Mouse (Mus musculus) erythroblast, embryonic 14.5 days (primary cell): ENCODE measurements around the gene Ccdc65. TPM values are rescaled to one million over a fixed set of nuclear protein-coding genes. Genes with fewer than 3 reads are reported as not detected.

Experiments used
- H3K27me3 ChIP-seq: 2 replicates; pipeline ENCODE4 v1.6.1; 2012; ENCODE audit warnings: inconsistent platforms; ENCODE audit not compliant: control insufficient read depth
- H3K36me3 ChIP-seq: 2 replicates; pipeline ENCODE4 v1.6.1; 2012; ENCODE audit warnings: mild to moderate bottlenecking, inconsistent platforms; ENCODE audit not compliant: control insufficient read depth
- H3K4me1 ChIP-seq: 2 replicates; pipeline ENCODE4 v1.6.1; 2012; ENCODE audit warnings: inconsistent platforms; ENCODE audit not compliant: control insufficient read depth
- H3K4me3 ChIP-seq: replicated peaks from 2 replicates; pipeline ENCODE3; 2012; ENCODE audit warnings: moderate library complexity, mild to moderate bottlenecking, inconsistent platforms
- H3K9me3 ChIP-seq: 2 replicates; pipeline ENCODE4 v1.6.1; 2012; ENCODE audit warnings: low read length, inconsistent platforms, mixed read lengths; ENCODE audit not compliant: control insufficient read depth
- GATA1 ChIP-seq: IDR thresholded peaks from 2 replicates; pipeline ENCODE4 v1.6.1; 2012; ENCODE audit warnings: low read length, inconsistent platforms, mixed read lengths
- TAL1 ChIP-seq: IDR thresholded peaks from 3 replicates; pipeline ENCODE4 v1.6.1; 2012; ENCODE audit warnings: low read length, inconsistent platforms, mixed read lengths
- polyA plus RNA-seq: library from polyadenylated mRNA; stranded (reverse); fragments of >175 nt; gene quantifications from 2 replicates; pipeline ENCODE4 v1.2.3, GENCODE M21; 2012

The Ccdc65 gene
- polyA plus RNA-seq, 1 experiment, result not detected

DNA sequence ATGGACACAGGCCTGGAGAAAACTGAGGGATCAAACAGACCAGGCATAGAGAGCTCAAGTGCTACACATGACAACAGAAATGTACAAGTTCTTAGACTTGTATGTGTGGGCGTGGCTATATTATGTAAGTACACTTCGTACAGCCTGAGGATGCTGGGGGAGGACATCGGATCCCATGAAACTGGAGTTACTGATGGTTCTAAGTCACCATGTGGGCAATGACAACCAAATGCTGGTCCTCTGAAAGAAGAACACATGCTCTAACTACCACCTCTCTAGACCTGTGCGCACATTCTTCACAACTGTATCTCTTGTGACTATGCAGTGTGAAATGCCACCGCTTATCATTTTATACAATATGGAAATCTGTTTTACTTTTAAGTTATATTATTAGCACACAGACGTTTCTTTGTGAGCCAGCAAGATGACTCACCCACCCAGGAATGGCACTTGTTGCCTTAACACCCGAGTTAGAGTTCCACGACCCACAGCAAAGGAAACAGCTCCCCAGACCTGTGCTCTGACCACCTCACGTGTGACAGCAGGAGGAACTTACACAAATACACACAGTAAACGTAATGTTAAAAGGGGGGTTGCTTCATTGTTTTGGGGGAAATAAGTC, 38.4 kb downstream of the Ccdc65 start:
- peaks cover 9% of the 10 kb centered on the region for H3K36me3 ChIP-seq
- no peak for TF ChIP-seq GATA1
- no peak for TF ChIP-seq TAL1
- no peak overlapping the region for H3K4me3 ChIP-seq
- no peaks in the 10 kb centered on the region for H3K9me3 ChIP-seq
- no peaks in the 10 kb centered on the region for H3K27me3 ChIP-seq
- H3K4me1 ChIP-seq, result peaks cover under 1% of the 10 kb centered on the region; the same call in 1 of the 2 replicates

DNA sequence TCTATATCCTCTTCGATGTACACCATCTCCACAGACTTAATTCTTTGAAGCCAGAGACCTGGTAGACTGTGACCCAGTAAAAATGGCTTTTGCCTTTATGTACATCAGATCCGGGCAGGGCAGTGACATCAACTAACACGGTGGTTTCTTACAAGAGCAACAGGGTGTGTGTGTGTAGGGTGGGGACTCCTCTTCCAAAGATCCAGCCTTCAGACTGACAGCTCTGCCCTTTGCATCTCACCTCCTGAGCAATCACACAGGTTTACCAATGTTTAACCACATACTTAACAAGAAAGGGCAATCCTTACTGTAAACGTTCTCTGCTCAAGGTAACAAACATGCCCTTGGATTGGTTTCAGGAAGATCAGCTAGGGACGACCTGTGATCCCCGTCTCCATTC, 39.3 kb downstream of the Ccdc65 start:
- no peaks in the 10 kb centered on the region for H3K9me3 ChIP-seq
- peaks cover 4% of the 10 kb centered on the region for H3K4me1 ChIP-seq
- TF ChIP-seq GATA1 (no peak), TAL1 (no peak)
- H3K27me3 ChIP-seq, result no peaks in the 10 kb centered on the region
- H3K36me3 ChIP-seq, result peaks cover 6% of the 10 kb centered on the region
- no peak overlapping the region for H3K4me3 ChIP-seq

DNA sequence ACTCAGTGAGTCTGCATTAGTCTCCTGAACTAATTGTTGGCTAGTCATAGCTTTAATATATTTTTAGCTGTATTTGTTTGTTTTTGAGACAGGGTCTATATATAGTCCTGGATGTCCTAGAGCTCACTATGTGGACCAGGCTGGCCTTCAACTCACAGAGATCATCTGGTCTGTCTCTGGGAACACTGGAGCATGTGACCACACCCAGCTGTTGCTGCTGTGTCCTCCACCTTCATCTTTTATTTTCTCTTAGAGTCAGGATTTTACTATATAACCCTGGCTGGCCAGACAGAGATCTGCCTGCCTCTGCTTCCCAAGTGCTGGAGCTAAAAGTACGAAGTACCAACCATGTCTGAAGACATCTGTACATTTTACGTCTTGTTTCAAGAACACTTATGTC, 41.1 kb downstream of the Ccdc65 start:
- no peak for TF ChIP-seq TAL1
- no peak for TF ChIP-seq GATA1
- H3K36me3 ChIP-seq, result no peaks in the 10 kb centered on the region; the same call in 1 of the 2 replicates
- peaks cover 19% of the 10 kb centered on the region for H3K4me1 ChIP-seq
- H3K9me3 ChIP-seq, result no peaks in the 10 kb centered on the region
- H3K27me3 ChIP-seq, result no peaks in the 10 kb centered on the region
- no peak overlapping the region for H3K4me3 ChIP-seq

DNA sequence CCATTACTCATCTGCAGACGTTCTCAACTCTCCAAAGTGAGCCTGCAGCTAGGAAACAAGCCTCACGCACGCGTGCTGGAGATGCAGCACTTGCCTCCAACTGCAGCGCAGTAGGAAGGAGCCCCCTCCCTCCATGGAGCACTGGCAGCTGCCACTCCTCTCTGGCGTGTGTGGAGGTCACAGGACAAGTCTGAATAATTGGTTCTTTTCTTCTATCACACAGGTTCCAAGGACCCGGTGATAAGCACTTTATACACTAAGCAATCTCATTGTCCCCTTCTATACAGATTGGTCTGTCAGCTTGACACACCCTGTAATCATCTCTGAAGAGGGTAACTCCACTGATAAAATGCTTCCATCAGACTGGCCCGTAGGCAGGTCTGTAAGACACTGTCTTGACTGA, 45.0 kb downstream of the Ccdc65 start:
- H3K4me3 ChIP-seq, result no peak overlapping the region
- no peaks in the 10 kb centered on the region for H3K9me3 ChIP-seq
- TF ChIP-seq TAL1, result no peak
- no peak for TF ChIP-seq GATA1
- H3K36me3 ChIP-seq, result peaks cover 2% of the 10 kb centered on the region; the same call in 1 of the 2 replicates
- H3K27me3 ChIP-seq, result no peaks in the 10 kb centered on the region
- H3K4me1 ChIP-seq, result peaks cover 25% of the 10 kb centered on the region

DNA sequence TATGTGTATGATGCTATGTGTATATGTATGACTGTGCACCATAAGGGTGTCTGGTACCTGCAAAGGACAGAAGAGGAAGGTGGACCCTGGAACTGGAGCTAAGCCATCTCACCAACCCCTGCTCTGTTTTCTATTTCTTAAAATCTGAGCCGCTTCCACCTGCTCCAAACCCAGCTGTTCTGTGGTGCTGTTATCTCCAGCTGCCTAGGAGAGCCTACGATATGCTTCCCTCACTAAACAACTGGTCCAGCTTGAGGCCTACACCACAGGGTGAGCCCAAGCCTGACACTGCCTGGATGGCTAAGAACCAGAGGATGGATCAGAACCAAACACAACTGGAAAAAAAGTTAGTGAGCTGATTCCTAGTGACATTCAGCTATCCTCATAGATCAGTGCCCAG, 46.1 kb downstream of the Ccdc65 start:
- H3K27me3 ChIP-seq, result no peaks in the 10 kb centered on the region
- peaks cover 2% of the 10 kb centered on the region; the same call in 1 of the 2 replicates for H3K36me3 ChIP-seq
- TF ChIP-seq TAL1 (no peak), GATA1 (no peak)
- H3K4me1 ChIP-seq, result peaks cover 25% of the 10 kb centered on the region
- H3K9me3 ChIP-seq, result no peaks in the 10 kb centered on the region
- no peak overlapping the region for H3K4me3 ChIP-seq

DNA sequence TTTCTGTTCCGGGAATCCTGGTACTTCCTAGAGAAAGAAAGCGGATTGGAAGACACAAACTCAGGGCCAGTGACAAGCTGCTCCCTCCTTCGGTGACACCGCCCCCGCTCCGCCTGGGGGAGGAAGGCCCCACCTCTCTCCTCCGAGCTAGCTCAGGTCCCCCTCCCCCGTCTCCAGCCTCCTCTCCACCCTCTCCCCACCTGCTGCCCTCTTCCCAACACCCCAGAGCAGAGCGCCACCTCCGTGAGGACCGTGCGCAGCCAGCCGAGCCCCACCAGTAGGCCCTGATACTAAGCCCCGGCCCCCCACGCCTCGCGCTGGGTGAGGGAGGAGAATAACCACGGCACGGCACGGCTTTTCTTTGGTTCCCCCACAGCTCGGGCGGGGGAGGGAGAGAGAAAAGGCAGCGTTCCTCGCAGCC, 54.2 kb downstream of the Ccdc65 start:
- Histone ChIP-seq H3K4me1 (peaks cover 21% of the 10 kb centered on the region), H3K4me3 (peak overlapping the region; percentile 81), H3K9me3 (no peaks in the 10 kb centered on the region)

DNA sequence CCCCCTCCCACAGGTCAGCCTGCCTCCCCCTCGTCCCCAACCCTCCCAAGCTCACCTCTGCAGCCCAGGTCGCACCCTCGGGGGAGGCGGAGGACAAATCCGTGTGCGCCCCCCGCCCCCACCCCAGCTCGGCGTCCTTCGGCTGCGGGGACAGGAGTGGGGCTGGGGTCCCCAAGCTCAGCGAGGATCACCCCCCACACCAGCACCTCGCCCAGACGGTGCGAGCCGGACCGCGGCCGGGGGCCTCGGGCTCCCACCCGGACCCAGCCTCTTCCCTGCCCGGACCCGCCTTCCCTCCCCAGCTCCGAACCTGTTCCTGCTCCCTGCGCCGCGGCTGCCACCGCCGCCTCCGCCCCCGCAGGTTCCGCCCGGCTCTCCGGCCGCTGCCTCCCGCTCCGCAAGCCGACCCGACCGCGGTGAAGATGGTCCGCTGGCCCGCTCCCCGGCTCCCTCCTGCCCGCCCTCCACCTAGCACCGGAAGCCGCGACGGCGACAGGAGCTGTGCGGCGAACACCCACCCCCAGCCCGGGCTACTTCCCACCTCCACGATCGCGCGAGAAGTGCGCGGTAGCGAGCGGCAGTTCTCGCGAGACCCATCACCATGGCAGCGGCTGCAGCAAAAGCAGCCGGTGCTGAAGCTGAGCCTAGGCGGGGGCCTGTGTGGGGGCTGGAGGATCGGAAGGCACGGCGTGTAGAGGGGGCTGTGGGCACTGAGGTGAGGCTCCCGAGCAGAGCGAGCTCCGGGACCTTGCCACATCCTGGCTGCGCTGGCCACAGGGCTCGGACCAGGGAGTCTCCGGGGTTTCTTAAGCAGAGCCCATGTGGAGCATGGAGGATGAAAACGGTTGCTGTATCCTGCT, 54.9 kb downstream of the Ccdc65 start, which contains the start of gene Arf3:
Arf3 (minus strand) TSS at position 545 of the 860 bp plus-strand sequence.
- no peak for TF ChIP-seq GATA1
- no peak for TF ChIP-seq TAL1
- Histone ChIP-seq H3K9me3 (no peaks in the 10 kb centered on the region), H3K4me3 (peak within 1 kb of the TSS; percentile 81)

More for the DNA sequence above, 54.2 kb downstream of the Ccdc65 start:
- peaks cover 2% of the 10 kb centered on the region; the same call in 1 of the 2 replicates for H3K36me3 ChIP-seq
- TF ChIP-seq TAL1 (no peak), GATA1 (no peak)
- peaks cover 37% of the 10 kb centered on the region for H3K27me3 ChIP-seq

DNA sequence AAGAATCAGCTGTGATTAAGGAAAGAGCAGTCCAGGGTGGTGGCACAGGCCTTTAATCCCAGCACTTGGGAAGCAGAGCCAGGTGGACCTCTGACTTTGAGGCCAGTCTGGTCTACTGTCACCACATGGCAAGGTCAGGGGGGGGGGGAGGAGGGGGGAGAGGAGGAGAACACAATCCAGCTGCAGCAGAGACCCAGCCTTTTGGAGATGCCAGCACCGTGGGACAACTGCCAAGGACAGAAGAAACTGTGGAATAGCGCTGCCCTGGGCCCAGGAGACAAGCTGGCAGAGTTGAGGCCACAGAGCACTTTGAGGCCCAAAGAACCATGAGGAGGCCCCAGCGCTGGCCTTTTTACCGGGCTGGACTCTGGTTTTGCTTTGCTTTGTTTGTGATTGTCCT, 57.9 kb downstream of the Ccdc65 start:
- no peaks in the 10 kb centered on the region for H3K36me3 ChIP-seq
- peaks cover 64% of the 10 kb centered on the region for H3K27me3 ChIP-seq
- no peak overlapping the region for H3K4me3 ChIP-seq
- peaks cover 21% of the 10 kb centered on the region for H3K4me1 ChIP-seq
- H3K9me3 ChIP-seq, result no peaks in the 10 kb centered on the region
- TF ChIP-seq GATA1 (no peak), TAL1 (no peak)

More for the DNA sequence above, 54.9 kb downstream of the Ccdc65 start, which contains the start of gene Arf3:
- Histone ChIP-seq H3K27me3 (peaks cover 40% of the 10 kb centered on the region), H3K4me1 (peaks cover 21% of the 10 kb centered on the region), H3K36me3 (peaks cover 2% of the 10 kb centered on the region; the same call in 1 of the 2 replicates)

DNA sequence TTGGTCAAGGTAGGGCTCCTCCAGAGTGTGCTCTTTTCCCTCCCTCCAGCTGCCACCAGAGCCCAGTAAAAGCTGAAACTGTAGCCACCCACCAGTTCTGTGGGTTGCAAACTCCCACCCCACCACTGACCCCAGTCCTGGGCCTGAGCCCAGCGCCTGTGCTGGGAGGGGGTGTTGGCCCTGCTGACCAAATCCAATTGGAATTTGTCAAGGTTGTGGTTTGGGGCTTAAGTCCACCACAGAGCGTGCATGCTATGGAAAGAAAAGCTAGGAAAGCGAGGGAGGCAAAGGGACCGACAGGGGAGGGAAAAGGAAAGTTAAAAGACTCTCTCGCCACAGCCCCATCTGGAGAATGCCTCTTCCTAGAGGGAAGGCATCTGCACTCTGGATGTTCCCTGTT, 60.3 kb downstream of the Ccdc65 start:
- H3K4me1 ChIP-seq, result peaks cover 15% of the 10 kb centered on the region
- H3K9me3 ChIP-seq, result no peaks in the 10 kb centered on the region
- TF ChIP-seq GATA1, result no peak
- no peak for TF ChIP-seq TAL1
- H3K36me3 ChIP-seq, result no peaks in the 10 kb centered on the region
- peaks cover 78% of the 10 kb centered on the region for H3K27me3 ChIP-seq
- H3K4me3 ChIP-seq, result no peak overlapping the region
